ENCODE assay signal across 8 mouse cellular contexts in genomic region chr11:21998141-21999047, GRCm38 (mm10). TPM values are rescaled to one million over a fixed set of nuclear protein-coding genes. Genes with fewer than 3 reads are reported as not detected.
DNase-seq lines count a peak whose midpoint lies in the region; ATAC-seq and TF ChIP-seq lines count a peak whose summit lies in the region.

No protein-coding gene starts in this region.

- DNase-seq in heart, adult 2 months, result peak; percentile 4 to 28
- peak; percentile 44 to 53 for DNase-seq in B cell, adult 2 months
- DNase-seq in embryonic facial prominence, embryonic 14.5 days (ENCODE audit: low spot score), result no peak
- peak; percentile 61 for DNase-seq in stomach, postnatal 0 days (ENCODE audit: low spot score)
- no peak for DNase-seq in adrenal gland, postnatal 4 days (ENCODE audit: low spot score in 2 of 2)
- no peak for DNase-seq in lung, postnatal 36 days

- no peak for ATAC-seq in heart, embryonic 11.5 days (replicated peaks; ENCODE audit: insufficient number of reproducible peaks, low FRiP score, low TSS enrichment)
- no peak for ATAC-seq in embryonic facial prominence, embryonic 14.5 days (ENCODE audit: low read depth)
- ATAC-seq in limb, embryonic 13.5 days (ENCODE audit: low FRiP score, low read depth), result no peak
- peak; percentile 39; the same call in 1 of the 2 replicates for ATAC-seq in stomach, postnatal 0 days (ENCODE audit: low FRiP score, low TSS enrichment)

- H3K27me3 ChIP-seq in heart, adult 2 months (ENCODE audit: control insufficient read depth, insufficient read depth, low read length), result peaks cover 74% of the 10 kb centered on the region
- H3K27me3 ChIP-seq in heart, embryonic 11.5 days (ENCODE audit: control insufficient read depth, insufficient read depth, low read length), result peaks cover 81% of the 10 kb centered on the region
- H3K27me3 ChIP-seq in embryonic facial prominence, embryonic 14.5 days (replicated peaks; ENCODE audit: control insufficient read depth, insufficient read depth, low read length), result peaks cover 92% of the 10 kb centered on the region
- H3K27me3 ChIP-seq in limb, embryonic 13.5 days, result peaks cover 85% of the 10 kb centered on the region
- H3K27me3 ChIP-seq in stomach, postnatal 0 days (ENCODE audit: control insufficient read depth, insufficient read depth, low read length), result peaks cover 11% of the 10 kb centered on the region

- H3K79me2 ChIP-seq in heart, adult 2 months (replicated peaks; ENCODE audit: control insufficient read depth, insufficient read depth, low read length), result no peaks in the 10 kb centered on the region

- no peak overlapping the region for H3K4me3 ChIP-seq in heart, adult 2 months
- no peak overlapping the region for H3K4me3 ChIP-seq in heart, embryonic 11.5 days (ENCODE audit: low read depth, low read length)
- peak overlapping the region; percentile 55 for H3K4me3 ChIP-seq in embryonic facial prominence, embryonic 14.5 days (ENCODE audit: low read depth, low read length)
- peak overlapping the region; percentile 12; the same call in 1 of the 2 replicates for H3K4me3 ChIP-seq in limb, embryonic 13.5 days
- no peak overlapping the region for H3K4me3 ChIP-seq in stomach, postnatal 0 days (ENCODE audit: low read depth, low read length)

- WGBS in heart, adult 2 months, result 32% methylated on average over 32 of the region's 32 CpGs
- WGBS in heart, embryonic 11.5 days (ENCODE audit: insufficient replicate concordance), result 8% methylated on average over 32 of the region's 32 CpGs
- WGBS in embryonic facial prominence, embryonic 14.5 days, result 11% methylated on average over 32 of the region's 32 CpGs
- 3% methylated on average over 32 of the region's 32 CpGs for WGBS in limb, embryonic 13.5 days
- 15% methylated on average over 32 of the region's 32 CpGs for WGBS in stomach, postnatal 0 days

- H3K27ac ChIP-seq in heart, adult 2 months, result no peak overlapping the region
- H3K27ac ChIP-seq in heart, embryonic 11.5 days (ENCODE audit: low read depth, low read length), result no peak overlapping the region
- no peak overlapping the region for H3K27ac ChIP-seq in embryonic facial prominence, embryonic 14.5 days (replicated peaks; ENCODE audit: low read depth, low read length)
- H3K27ac ChIP-seq in limb, embryonic 13.5 days, result no peak overlapping the region
- H3K27ac ChIP-seq in stomach, postnatal 0 days (replicated peaks), result no peak overlapping the region

- intact Hi-C loops in heart, adult 2 months (cut with DNase I), result loop anchor here (10.0 kb wide), 1 partner anchor 206 kb away; no protein-coding TSS in a partner anchor

- TF ChIP-seq CTCF in heart, adult 2 months (IDR thresholded peaks at IDR 0.05), result no peak
- peak; percentile 31; the same call in 1 of the 2 replicates for TF ChIP-seq CTCF in stomach, postnatal 0 days (IDR thresholded peaks at IDR 0.05; ENCODE audit: low read depth)

- H3K9ac ChIP-seq in heart, adult 2 months (ENCODE audit: low read depth, low read length), result no peak overlapping the region
- no peak overlapping the region for H3K9ac ChIP-seq in heart, embryonic 11.5 days (ENCODE audit: low read depth, low read length)
- H3K9ac ChIP-seq in embryonic facial prominence, embryonic 14.5 days (ENCODE audit: low read depth, low read length), result no peak overlapping the region
- no peak overlapping the region for H3K9ac ChIP-seq in limb, embryonic 13.5 days
- H3K9ac ChIP-seq in stomach, postnatal 0 days (ENCODE audit: low read length), result no peak overlapping the region

- no peak for TF ChIP-seq EP300 in heart, adult 2 months (IDR thresholded peaks at IDR 0.05; ENCODE audit: insufficient read depth, low read depth, low read length)
- TF ChIP-seq EP300 in stomach, postnatal 0 days (optimal IDR thresholded peaks at IDR 0.05), result no peak

- TF ChIP-seq POLR2A in heart, adult 2 months (IDR thresholded peaks at IDR 0.05; ENCODE audit: insufficient read depth, low read depth, low read length), result no peak

- H3K9me3 ChIP-seq in heart, embryonic 11.5 days (replicated peaks; ENCODE audit: control insufficient read depth, low read length), result no peaks in the 10 kb centered on the region
- H3K9me3 ChIP-seq in embryonic facial prominence, embryonic 14.5 days (ENCODE audit: control insufficient read depth, low read length), result no peaks in the 10 kb centered on the region
- H3K9me3 ChIP-seq in limb, embryonic 13.5 days, result no peaks in the 10 kb centered on the region
- H3K9me3 ChIP-seq in stomach, postnatal 0 days (ENCODE audit: control insufficient read depth, low read length), result no peaks in the 10 kb centered on the region

- no peak overlapping the region for H3K4me2 ChIP-seq in heart, embryonic 11.5 days
- peak overlapping the region; percentile 89 for H3K4me2 ChIP-seq in embryonic facial prominence, embryonic 14.5 days (ENCODE audit: low read depth, low read length)
- 0 out of 2 replicates have a peak overlapping the region, but pooled peaks have one; percentile 1 for H3K4me2 ChIP-seq in limb, embryonic 13.5 days (replicated peaks)
- no peak overlapping the region for H3K4me2 ChIP-seq in stomach, postnatal 0 days (replicated peaks; ENCODE audit: low read depth)

- peaks cover 2% of the 10 kb centered on the region; the same call in 1 of the 2 replicates for H3K36me3 ChIP-seq in heart, adult 2 months (ENCODE audit: control insufficient read depth, insufficient read depth, low read length)
- H3K36me3 ChIP-seq in heart, embryonic 11.5 days (ENCODE audit: control insufficient read depth, insufficient read depth, low read length), result no peaks in the 10 kb centered on the region
- no peaks in the 10 kb centered on the region for H3K36me3 ChIP-seq in embryonic facial prominence, embryonic 14.5 days (ENCODE audit: control insufficient read depth, insufficient read depth, low read length)
- no peaks in the 10 kb centered on the region for H3K36me3 ChIP-seq in limb, embryonic 13.5 days
- no peaks in the 10 kb centered on the region for H3K36me3 ChIP-seq in stomach, postnatal 0 days (ENCODE audit: control insufficient read depth, insufficient read depth, low read length)

- H3K4me1 ChIP-seq in heart, adult 2 months (ENCODE audit: control insufficient read depth, insufficient read depth, low read length), result peaks cover 4% of the 10 kb centered on the region
- peaks cover 14% of the 10 kb centered on the region for H3K4me1 ChIP-seq in heart, embryonic 11.5 days (ENCODE audit: control insufficient read depth, insufficient read depth, low read length)
- peaks cover 8% of the 10 kb centered on the region for H3K4me1 ChIP-seq in embryonic facial prominence, embryonic 14.5 days (ENCODE audit: control insufficient read depth, insufficient read depth, low read length)
- H3K4me1 ChIP-seq in limb, embryonic 13.5 days, result peaks cover 47% of the 10 kb centered on the region
- peaks cover 3% of the 10 kb centered on the region; the same call in 1 of the 2 replicates for H3K4me1 ChIP-seq in stomach, postnatal 0 days (replicated peaks; ENCODE audit: control insufficient read depth, insufficient read depth)

RNA-seq across cellular contexts. Expression of gene Otx1, which starts 4.3 kb away (rescaled TPM):
- not detected for total RNA-seq in heart, adult 2 months (2021)
- 0.06 and 0.66 TPM in 2 replicates for polyA plus RNA-seq in heart, adult 2 months (2012; rRNA removed)
- 0.17 and 0.40 TPM in 2 replicates for polyA plus RNA-seq in heart, embryonic 11.5 days (2014; fragmentation: Nextera tagmentation; extraction: Ambion mirVana)
- polyA plus RNA-seq in embryonic facial prominence, embryonic 14.5 days (2014; fragmentation: Nextera tagmentation; extraction: Ambion mirVana), result 2.8 TPM in 2 replicates
- 1.5 and 1.6 TPM in 2 replicates for polyA plus RNA-seq in limb, embryonic 13.5 days (2015; fragmentation: Nextera tagmentation; extraction: Ambion mirVana)
- polyA plus RNA-seq in stomach, postnatal 0 days (2015; fragmentation: Nextera tagmentation; extraction: Ambion mirVana), result 0.02 TPM in 1 of 2 replicates, not detected in the other
- not detected for total RNA-seq in adrenal gland, postnatal 4 days (2021)

Comparison
In these comparisons a context has a peak if more than half of its experiments do, and no peak if none do; other contexts are left out.
1. DNase-seq: peak in heart, adult 2 months (2 of 2), B cell, adult 2 months (2 of 2) and stomach, postnatal 0 days (single experiment); none in embryonic facial prominence, embryonic 14.5 days (single experiment), adrenal gland, postnatal 4 days (0 of 2) and lung, postnatal 36 days (single experiment).
2. H3K4me3 ChIP-seq: peak in embryonic facial prominence, embryonic 14.5 days (single experiment) and limb, embryonic 13.5 days (single experiment); none in heart, adult 2 months (single experiment), heart, embryonic 11.5 days (single experiment) and stomach, postnatal 0 days (single experiment).
3. H3K4me2 ChIP-seq: peak in embryonic facial prominence, embryonic 14.5 days (single experiment) and limb, embryonic 13.5 days (single experiment); none in heart, embryonic 11.5 days (single experiment) and stomach, postnatal 0 days (single experiment).